Mouse (Mus musculus): Measurements from ENCODE around the gene Prl3b1. TPM values are rescaled to one million over a fixed set of nuclear protein-coding genes. Genes with fewer than 3 reads are reported as not detected.

The Prl3b1 gene
- not detected for polyA plus RNA-seq (2017; shearing (Covaris generic))

GRCm38 (mm10) chr13:27241547-27241946 lies at the start of gene Prl3b1:
Gene Prl3b1 (plus strand): TSS chr13:27241847.

GRCm38 (mm10) chr13:27196359-27196758 lies 45.3 kb upstream of the Prl3b1 start, which contains the start of gene Prl3c1:
Gene Prl3c1 (plus strand): TSS chr13:27196659.

DNA sequence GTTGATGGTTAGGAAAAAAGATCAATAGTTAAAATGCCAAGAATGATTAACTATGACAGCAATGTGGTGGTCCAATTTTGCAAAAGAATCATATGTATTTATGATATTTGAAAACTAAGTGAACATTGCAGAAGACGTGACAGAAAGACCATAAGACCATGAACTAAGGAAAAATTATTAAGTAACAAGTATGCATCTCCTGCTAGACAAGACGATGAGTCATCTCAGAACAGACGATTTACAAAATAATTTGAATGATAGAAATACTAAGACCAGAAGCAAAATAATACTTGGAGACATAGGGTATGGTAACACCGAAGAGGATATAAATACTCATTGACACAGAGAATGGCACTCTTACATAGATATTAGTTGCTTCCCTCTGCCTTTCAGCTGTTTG lies 17.5 kb downstream of the Prl3b1 start, which contains the start of gene Prl3a1:
Prl3a1 (plus strand) TSS at position 301 of the 400 bp plus-strand sequence.

Other genes starting within 250 kb of the Prl3b1 start
- gene Prl, start 184.3 kb upstream of the Prl3b1 start, polyA plus RNA-seq (2017; shearing (Covaris generic)) = 0.51 TPM
- not detected for gene Prl3d1, start 147.7 kb upstream of the Prl3b1 start, polyA plus RNA-seq (2017; shearing (Covaris generic))
- not detected for gene Prl3d2, start 120.1 kb upstream of the Prl3b1 start, polyA plus RNA-seq (2017; shearing (Covaris generic))
- gene Prl3d3, start 85.1 kb upstream of the Prl3b1 start, polyA plus RNA-seq (2017; shearing (Covaris generic)) = not detected
- not detected for gene Prl3c1, start 45.2 kb upstream of the Prl3b1 start, polyA plus RNA-seq (2017; shearing (Covaris generic))
- gene Prl3a1, start 17.6 kb downstream of the Prl3b1 start, polyA plus RNA-seq (2017; shearing (Covaris generic)) = not detected
- 0.60 TPM for gene Prl6a1, start 70.8 kb downstream of the Prl3b1 start, polyA plus RNA-seq (2017; shearing (Covaris generic))
- gene Prl8a2, start 103.8 kb downstream of the Prl3b1 start, polyA plus RNA-seq (2017; shearing (Covaris generic)) = not detected
- gene Prl2b1, start 149.0 kb downstream of the Prl3b1 start, polyA plus RNA-seq (2017; shearing (Covaris generic)) = not detected
- not detected for gene Prl8a6, start 196.8 kb downstream of the Prl3b1 start, polyA plus RNA-seq (2017; shearing (Covaris generic))